Mouse (Mus musculus) hindbrain, embryonic 10.5 days (tissue): ENCODE measurements around the gene Adam1a. TPM values are rescaled to one million over a fixed set of nuclear protein-coding genes. Genes with fewer than 3 reads are reported as not detected.

Experiments used
- DNase-seq: peaks from one replicate; pipeline ENCODE4 v3.0.0-alpha.2; 2017; ENCODE audit warnings: low spot score
- H3K27ac ChIP-seq: fragments of 300-500 bp; sonication (generic); 2 replicates; pipeline ENCODE4 v1.5.1; 2016; ENCODE audit warnings: mild to moderate bottlenecking, moderate library complexity
- H3K27me3 ChIP-seq: fragments of 300-500 bp; sonication (generic); 2 replicates; pipeline ENCODE4 v1.6.1; 2016; ENCODE audit warnings: mild to moderate bottlenecking; ENCODE audit not compliant: poor library complexity, insufficient read depth, severe bottlenecking
- H3K36me3 ChIP-seq: fragments of 300-500 bp; sonication (generic); 2 replicates; pipeline ENCODE4 v1.6.1; 2016; ENCODE audit warnings: mild to moderate bottlenecking, moderate library complexity
- H3K4me1 ChIP-seq: fragments of 300-500 bp; sonication (generic); replicated peaks from 2 replicates; pipeline ENCODE4 v1.6.1; 2016; ENCODE audit warnings: mild to moderate bottlenecking
- H3K4me3 ChIP-seq: fragments of 300-500 bp; sonication (generic); 2 replicates; pipeline ENCODE4 v1.5.1; 2016; ENCODE audit warnings: mild to moderate bottlenecking, moderate library complexity
- H3K9me3 ChIP-seq: fragments of 300-500 bp; sonication (generic); 2 replicates; pipeline ENCODE4 v1.6.1; 2016; ENCODE audit warnings: mild to moderate bottlenecking, moderate library complexity
- WGBS: fragments of 180-500 bp; shearing (Covaris S2); methylation state at CpG from one replicate; pipeline ENCODE4 v1.1.7; 2016; 5-methylcytosine and 5-hydroxymethylcytosine counted together
- polyA plus RNA-seq: library from polyadenylated mRNA; unstranded; fragments of >200 nt; fragmentation: Nextera tagmentation; extraction: Ambion mirVana; gene quantifications from 2 replicates; pipeline ENCODE4 v1.2.1, GENCODE M21; 2016

Adam1a gene
- polyA plus RNA-seq, 1 experiment from 2014 or later, result 2.2 TPM

DNA sequence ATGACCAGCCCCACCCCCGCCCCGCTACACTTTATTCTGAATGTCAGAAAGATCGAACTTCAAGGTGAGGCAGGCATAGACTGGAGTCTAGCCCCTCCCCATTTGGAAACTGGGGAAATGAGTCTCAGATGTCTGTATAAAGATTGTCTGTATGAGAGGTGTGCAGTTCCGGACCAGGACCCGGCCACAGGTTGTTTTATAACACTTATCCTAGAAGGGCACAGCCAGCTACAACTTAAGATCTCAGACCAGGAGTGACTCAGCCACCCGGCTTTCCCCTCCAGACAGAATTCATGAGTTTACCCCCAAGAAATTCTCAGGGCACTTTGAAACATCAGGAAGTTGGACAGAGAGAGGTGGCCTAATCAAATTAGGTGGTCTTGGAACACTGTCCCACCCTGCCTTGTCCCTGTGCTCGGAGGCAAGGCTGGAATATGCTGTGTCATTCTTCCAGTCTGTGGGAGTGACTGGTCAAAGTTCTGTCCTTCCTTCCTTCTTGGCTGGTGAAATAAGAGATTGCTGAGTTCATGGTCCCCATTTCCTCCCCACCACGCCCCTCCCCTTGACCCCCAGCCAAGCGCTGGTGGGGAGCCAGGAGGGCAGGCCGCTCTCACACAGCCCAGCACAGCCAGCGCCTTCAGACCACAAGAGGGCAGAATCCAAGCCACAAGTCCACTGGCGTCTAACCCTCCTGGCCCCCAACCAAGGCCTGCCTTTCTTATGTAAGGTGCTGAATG is 38.7 kb upstream of the Adam1a start:
- WGBS, result 56% methylated on average over 12 of the region's 12 CpGs
- H3K27me3 ChIP-seq, result no peaks in the 10 kb centered on the region
- no peak overlapping the region for H3K27ac ChIP-seq
- H3K36me3 ChIP-seq, result peaks cover 15% of the 10 kb centered on the region
- no peaks in the 10 kb centered on the region for H3K9me3 ChIP-seq
- H3K4me3 ChIP-seq, result no peak overlapping the region
- peaks cover 8% of the 10 kb centered on the region for H3K4me1 ChIP-seq
- DNase-seq, result peak; percentile 21

DNA sequence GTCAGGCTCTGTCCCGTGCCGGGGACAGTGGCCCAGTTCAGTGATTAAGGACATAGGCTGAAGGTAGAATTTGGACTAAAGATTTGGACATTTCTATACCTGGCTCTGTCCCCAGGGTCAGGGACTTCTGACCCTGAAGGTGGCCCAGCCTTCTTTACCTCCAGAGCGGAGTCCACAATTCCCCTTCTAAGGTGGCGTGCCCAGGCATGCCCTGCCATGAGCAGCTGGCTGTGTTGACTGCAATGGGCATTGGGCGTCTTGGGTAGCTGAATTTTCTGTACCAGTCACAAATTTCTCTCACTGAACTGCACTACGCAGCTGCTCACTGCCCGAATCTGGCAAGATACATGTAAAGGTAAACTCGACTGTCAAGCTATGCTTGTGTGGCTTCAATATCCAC is 36.7 kb upstream of the Adam1a start:
- Histone ChIP-seq H3K4me1 (peaks cover 8% of the 10 kb centered on the region), H3K36me3 (peaks cover 30% of the 10 kb centered on the region), H3K9me3 (no peaks in the 10 kb centered on the region), H3K4me3 (no peak overlapping the region), H3K27ac (no peak overlapping the region), H3K27me3 (no peaks in the 10 kb centered on the region)
- WGBS, result 90% methylated on average over 8 of the region's 8 CpGs
- DNase-seq, result no peak

DNA sequence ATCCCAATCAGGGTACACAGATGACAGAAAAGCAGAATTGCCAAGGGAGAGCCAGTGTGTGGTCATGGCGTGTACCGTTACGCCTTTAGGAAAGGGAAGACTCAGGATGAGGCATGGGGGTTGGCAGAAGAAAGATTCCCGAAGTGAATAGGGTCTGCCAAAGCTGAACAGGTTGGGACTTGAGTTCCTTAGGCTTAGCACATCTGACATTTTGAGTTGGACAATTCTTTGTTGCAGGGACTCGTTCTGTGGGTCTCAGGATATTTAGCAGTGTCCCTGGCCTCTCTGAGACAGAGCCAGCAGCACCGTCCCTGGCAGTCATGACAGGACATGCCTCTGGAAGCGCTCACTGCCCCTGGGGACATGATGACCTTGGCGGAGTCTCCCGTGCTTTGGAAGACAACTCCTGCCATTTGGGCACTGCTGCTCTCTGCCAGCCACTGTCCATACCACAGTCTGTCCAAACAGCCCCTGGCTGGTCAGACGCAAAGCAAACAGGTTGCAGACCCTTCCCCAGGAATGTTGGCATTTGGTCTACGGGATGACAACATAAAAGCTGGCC is 31.7 kb upstream of the Adam1a start:
- H3K36me3 ChIP-seq, result peaks cover 62% of the 10 kb centered on the region
- H3K27me3 ChIP-seq, result no peaks in the 10 kb centered on the region
- DNase-seq, result no peak
- H3K4me3 ChIP-seq, result no peak overlapping the region
- H3K27ac ChIP-seq, result no peak overlapping the region
- H3K9me3 ChIP-seq, result no peaks in the 10 kb centered on the region
- WGBS, result 89% methylated on average over 11 of the region's 11 CpGs
- H3K4me1 ChIP-seq, result no peaks in the 10 kb centered on the region

DNA sequence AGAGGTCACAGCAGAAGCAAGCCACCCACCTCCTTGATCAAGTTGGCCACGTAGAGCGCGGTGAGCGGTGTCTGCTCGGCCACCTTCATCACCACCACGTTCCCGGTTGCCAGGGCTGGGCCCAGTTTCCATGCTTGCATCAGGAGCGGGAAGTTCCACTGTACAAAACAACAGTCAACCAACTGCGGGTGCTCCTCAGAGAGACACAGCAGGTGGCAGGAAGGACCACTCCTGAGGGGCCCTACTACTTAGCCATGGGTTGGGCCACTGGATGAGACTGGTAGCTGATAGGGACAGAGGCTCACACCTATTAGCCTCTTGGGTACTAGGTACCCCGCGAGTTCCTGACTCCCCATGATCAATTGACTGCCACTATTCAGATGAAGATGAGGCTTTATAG is 30.6 kb upstream of the Adam1a start:
- no peaks in the 10 kb centered on the region for H3K27me3 ChIP-seq
- peaks cover 69% of the 10 kb centered on the region for H3K36me3 ChIP-seq
- H3K4me3 ChIP-seq, result no peak overlapping the region
- no peaks in the 10 kb centered on the region for H3K9me3 ChIP-seq
- DNase-seq, result no peak
- H3K4me1 ChIP-seq, result no peaks in the 10 kb centered on the region
- no peak overlapping the region for H3K27ac ChIP-seq
- WGBS, result 90% methylated on average over 11 of the region's 11 CpGs

DNA sequence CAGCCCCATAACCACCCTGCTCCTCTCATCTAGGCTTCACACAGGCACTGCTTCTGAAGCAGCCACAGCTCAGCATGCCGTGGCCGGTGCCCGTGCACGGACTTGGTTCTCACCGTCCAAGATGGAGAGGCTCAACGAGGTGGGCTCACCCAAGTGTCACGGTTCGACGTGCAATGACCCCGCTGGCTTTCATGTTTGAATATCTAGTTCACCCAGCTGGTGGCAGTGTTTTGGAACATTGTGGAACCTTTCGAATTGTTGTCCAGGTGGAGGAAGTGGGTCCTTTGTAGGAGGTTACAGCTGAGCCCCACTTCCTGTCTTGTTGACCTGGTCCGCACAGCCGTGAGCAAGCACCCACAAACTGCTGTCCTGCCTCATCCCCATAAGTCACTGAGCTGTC is 28.9 kb upstream of the Adam1a start:
- H3K9me3 ChIP-seq, result no peaks in the 10 kb centered on the region
- 93% methylated on average over 13 of the region's 13 CpGs for WGBS
- peaks cover 68% of the 10 kb centered on the region for H3K36me3 ChIP-seq
- H3K27me3 ChIP-seq, result no peaks in the 10 kb centered on the region
- no peak overlapping the region for H3K27ac ChIP-seq
- H3K4me1 ChIP-seq, result no peaks in the 10 kb centered on the region
- H3K4me3 ChIP-seq, result no peak overlapping the region
- DNase-seq, result no peak

DNA sequence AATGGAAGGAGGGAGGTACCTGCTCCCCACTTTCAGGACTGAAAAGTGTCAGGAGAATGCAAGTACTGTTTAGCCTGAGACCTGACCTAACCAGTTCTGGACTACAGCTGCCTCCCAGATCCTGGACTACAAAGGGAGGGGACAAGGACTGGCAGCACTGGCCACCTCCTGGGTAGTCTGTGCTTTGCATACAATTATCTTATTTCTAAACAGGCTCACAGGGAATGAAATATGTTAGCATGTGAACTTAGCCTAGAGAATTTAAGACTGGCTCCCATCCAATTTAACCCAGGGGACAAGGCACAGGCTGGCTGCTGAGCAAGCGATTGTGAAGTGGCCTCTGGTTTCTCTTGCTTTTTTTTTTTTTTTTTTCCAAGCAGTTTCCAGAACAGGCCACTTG is 25.5 kb upstream of the Adam1a start:
- Histone ChIP-seq H3K4me1 (no peaks in the 10 kb centered on the region), H3K27me3 (no peaks in the 10 kb centered on the region), H3K36me3 (peaks cover 50% of the 10 kb centered on the region), H3K27ac (no peak overlapping the region), H3K4me3 (no peak overlapping the region), H3K9me3 (no peaks in the 10 kb centered on the region)
- DNase-seq, result no peak
- 86% methylated on average over 1 of the region's 1 CpGs for WGBS

DNA sequence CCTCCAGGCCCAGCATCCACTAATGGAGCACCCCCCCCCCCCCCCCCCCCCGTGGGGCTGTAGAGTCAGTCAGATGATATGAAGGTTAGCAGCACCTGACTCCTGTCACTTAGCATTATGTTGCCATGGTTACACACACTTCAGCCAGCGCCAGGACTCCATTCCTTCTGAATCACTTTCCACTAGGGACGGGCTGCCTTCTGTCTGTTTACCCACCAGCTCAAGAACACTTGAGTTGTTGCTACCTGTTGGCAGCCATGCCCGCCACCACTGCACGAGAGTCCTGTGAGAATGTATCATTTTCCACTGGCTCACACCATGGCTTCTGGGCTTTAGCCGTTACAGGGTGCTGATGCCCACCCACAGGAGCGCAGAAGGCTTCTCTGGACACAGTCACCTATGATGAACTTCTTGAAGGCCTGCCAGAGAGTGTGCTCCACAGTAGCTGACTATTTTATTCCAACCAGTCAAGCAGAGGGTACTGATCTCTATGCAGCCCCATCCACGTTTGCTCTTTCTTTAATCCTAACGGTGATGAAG is 24.7 kb upstream of the Adam1a start:
- DNase-seq, result no peak
- 88% methylated on average over 9 of the region's 9 CpGs for WGBS
- H3K36me3 ChIP-seq, result peaks cover 47% of the 10 kb centered on the region
- no peaks in the 10 kb centered on the region for H3K27me3 ChIP-seq
- H3K9me3 ChIP-seq, result no peaks in the 10 kb centered on the region
- no peaks in the 10 kb centered on the region for H3K4me1 ChIP-seq
- no peak overlapping the region for H3K4me3 ChIP-seq
- H3K27ac ChIP-seq, result no peak overlapping the region

DNA sequence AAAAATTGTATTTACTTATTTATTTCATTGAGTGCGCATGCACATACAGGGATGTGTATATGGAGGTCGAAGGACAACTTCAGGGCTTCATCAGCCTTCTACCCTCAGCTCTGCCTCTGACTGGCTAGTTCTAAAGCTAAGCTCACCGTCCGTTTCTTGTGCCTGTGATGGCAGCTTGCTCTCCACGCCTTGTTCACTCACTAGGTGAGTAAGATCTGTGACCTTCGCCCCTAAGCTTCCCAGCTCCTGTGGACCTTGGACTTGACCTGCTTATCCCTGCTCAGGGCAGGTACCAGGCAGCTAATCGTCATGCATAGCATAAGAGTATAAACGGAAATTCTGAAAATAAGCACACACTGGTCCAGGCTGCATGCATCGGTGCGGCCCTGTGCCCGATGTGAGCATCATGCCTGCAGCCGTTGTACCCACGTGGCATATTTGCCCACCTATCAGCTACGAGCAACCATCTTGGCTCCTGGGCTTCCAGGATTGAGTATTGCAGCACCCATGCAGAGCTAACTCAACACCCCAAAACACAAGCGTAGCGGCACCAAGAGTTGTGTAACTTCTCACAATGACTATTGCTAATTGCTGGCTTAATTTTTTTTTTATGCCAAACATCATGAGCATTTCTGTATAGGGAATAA is 20.9 kb upstream of the Adam1a start:
- H3K4me1 ChIP-seq, result peaks cover 4% of the 10 kb centered on the region; the same call in 1 of the 2 replicates
- DNase-seq, result no peak
- no peaks in the 10 kb centered on the region for H3K9me3 ChIP-seq
- no peak overlapping the region for H3K4me3 ChIP-seq
- H3K27me3 ChIP-seq, result no peaks in the 10 kb centered on the region
- no peak overlapping the region for H3K27ac ChIP-seq
- WGBS, result 92% methylated on average over 16 of the region's 16 CpGs
- peaks cover 17% of the 10 kb centered on the region for H3K36me3 ChIP-seq

DNA sequence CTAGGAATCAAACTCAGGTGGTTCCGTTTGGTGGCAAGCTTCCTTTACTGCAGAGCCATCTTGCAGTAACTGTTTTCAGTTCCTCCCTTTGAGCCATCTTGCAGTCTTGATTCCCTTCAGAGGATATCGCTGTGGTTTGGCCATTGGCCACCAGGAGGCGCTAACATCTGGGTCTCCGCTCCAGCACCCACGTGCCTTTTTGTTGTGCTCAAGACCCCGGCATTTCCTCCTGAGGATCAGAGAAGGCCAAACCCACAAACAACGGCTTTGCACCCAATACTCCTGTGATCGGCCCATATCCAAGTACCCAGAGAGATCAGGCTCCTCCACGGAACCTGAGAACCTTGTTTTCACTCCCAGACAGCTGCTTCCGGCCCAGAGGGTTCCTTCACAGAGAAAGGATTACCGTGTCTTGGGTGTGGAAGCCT is 19.2 kb upstream of the Adam1a start:
- DNase-seq, result peak; percentile 92
- peaks cover 4% of the 10 kb centered on the region; the same call in 1 of the 2 replicates for H3K4me1 ChIP-seq
- WGBS, result 18% methylated on average over 11 of the region's 11 CpGs
- H3K27ac ChIP-seq, result peak overlapping the region; percentile 76
- H3K27me3 ChIP-seq, result no peaks in the 10 kb centered on the region
- H3K9me3 ChIP-seq, result no peaks in the 10 kb centered on the region
- peaks cover 4% of the 10 kb centered on the region; the same call in 1 of the 2 replicates for H3K36me3 ChIP-seq
- H3K4me3 ChIP-seq, result peak overlapping the region; percentile 33

DNA sequence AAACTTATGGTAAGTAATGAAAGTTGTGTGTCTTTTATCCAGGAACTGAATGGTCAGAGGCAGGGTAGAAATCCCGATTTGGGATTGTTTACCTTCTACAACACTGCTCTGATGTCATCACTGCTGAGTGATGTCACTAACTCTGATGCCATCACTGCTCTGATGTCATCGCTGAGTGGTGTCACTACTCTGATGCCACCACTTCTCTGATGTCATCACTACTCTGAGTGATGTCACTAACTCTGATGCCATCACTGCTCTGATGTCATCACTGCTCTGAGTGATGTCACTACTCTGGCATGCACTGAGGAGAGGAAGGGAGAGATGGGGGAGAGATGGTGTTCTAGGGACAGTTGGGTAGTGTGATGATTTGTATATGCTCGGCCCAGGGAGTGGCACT is 17.2 kb upstream of the Adam1a start:
- H3K4me3 ChIP-seq, result no peak overlapping the region
- no peaks in the 10 kb centered on the region for H3K36me3 ChIP-seq
- no peaks in the 10 kb centered on the region for H3K27me3 ChIP-seq
- no peaks in the 10 kb centered on the region for H3K9me3 ChIP-seq
- H3K27ac ChIP-seq, result no peak overlapping the region
- peaks cover 4% of the 10 kb centered on the region; the same call in 1 of the 2 replicates for H3K4me1 ChIP-seq
- DNase-seq, result no peak
- 92% methylated on average over 3 of the region's 3 CpGs for WGBS

DNA sequence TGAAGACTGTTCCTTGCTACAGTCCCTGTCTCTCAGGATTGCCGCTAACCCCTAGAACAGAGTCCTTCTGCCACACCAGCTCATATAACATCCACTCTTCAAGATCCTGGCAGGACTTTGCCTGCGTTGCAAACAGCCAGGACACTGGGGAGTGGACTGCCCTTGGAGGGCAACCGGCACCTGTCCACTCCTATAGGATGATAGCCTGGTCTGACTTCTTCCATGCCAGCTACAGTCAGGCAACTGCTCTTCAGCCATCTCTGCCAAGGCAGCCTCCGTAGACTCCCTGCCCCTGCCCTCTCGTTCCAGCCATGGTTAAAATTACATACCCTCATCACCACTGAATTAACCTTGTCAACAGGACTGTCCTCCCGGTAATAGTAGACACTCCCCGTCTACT is 3.9 kb upstream of the Adam1a start:
- Histone ChIP-seq H3K36me3 (no peaks in the 10 kb centered on the region), H3K27ac (no peak overlapping the region), H3K4me3 (no peak overlapping the region), H3K4me1 (peaks cover 13% of the 10 kb centered on the region), H3K27me3 (no peaks in the 10 kb centered on the region), H3K9me3 (no peaks in the 10 kb centered on the region)
- WGBS, result 84% methylated on average over 7 of the region's 7 CpGs
- no peak for DNase-seq

DNA sequence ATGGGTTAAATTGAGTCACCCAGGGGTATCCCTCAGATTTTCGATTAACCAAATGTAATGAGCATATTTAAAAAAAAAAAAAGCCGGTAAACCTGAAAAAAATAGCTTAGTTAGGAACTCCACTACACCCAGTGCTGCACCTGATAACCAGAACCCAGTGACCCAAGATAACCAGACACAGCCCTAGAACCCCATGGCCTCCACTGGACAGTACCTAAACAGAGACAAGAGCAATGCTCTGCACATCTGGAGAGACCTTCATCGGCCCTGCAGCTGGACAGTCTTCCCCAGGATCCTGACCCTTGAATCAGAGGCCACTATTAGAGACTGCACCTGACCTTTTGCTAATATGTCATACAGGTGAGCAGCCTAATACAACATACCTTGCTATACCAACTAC is 1.8 kb upstream of the Adam1a start:
- no peaks in the 10 kb centered on the region for H3K36me3 ChIP-seq
- H3K4me1 ChIP-seq, result peaks cover 29% of the 10 kb centered on the region
- no peak overlapping the region for H3K27ac ChIP-seq
- H3K4me3 ChIP-seq, result 0 out of 2 replicates have a peak overlapping the region, but pooled peaks have one; percentile 100
- H3K27me3 ChIP-seq, result no peaks in the 10 kb centered on the region
- H3K9me3 ChIP-seq, result no peaks in the 10 kb centered on the region
- DNase-seq, result no peak
- 93% methylated on average over 3 of the region's 3 CpGs for WGBS

DNA sequence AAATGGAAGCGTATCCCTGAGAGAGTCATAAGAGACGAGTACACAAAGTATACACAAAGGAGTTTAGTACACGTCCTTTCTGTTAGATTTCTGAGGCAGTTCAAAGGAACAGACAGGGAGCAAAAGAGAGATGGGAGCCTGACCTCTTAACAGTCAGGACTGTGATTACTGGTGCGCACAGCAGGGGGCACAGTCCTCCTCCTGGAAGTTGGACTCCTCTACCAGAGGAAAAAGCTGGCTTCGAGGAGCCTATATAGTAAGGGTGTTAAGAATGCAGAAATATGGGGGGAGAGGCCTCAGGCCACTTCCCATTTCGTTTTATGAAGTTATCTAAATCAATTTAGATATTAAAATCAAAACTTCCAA is 1.2 kb upstream of the Adam1a start:
- DNase-seq, result peak; percentile 43
- peak overlapping the region; percentile 99 for H3K27ac ChIP-seq
- H3K36me3 ChIP-seq, result no peaks in the 10 kb centered on the region
- H3K27me3 ChIP-seq, result no peaks in the 10 kb centered on the region
- H3K9me3 ChIP-seq, result no peaks in the 10 kb centered on the region
- H3K4me3 ChIP-seq, result peak overlapping the region; percentile 100
- H3K4me1 ChIP-seq, result peaks cover 29% of the 10 kb centered on the region
- WGBS, result 47% methylated on average over 6 of the region's 6 CpGs
